Mouse (Mus musculus): ENCODE results near the gene Ascc3.

GRCm38 (mm10) chr10:50586556-50586955 lies 5.9 kb upstream of the Ascc3 start:
- TF ChIP-seq CTCF (conservative IDR thresholded peaks at IDR 0.05; ENCODE audit: low read length) (no peak), NANOG (IDR thresholded peaks at IDR 0.05; ENCODE audit: borderline replicate concordance, low read length) (no peak), POU5F1 (IDR thresholded peaks at IDR 0.05; ENCODE audit: borderline replicate concordance, low read length) (no peak)
